Mouse (Mus musculus) hindbrain, embryonic 13.5 days (tissue): Measurements from ENCODE around the gene Trp53tg5. TPM values are rescaled to one million over a fixed set of nuclear protein-coding genes. Genes with fewer than 3 reads are reported as not detected.

ENCODE experiments used
- ATAC-seq: fragments of 200-750 bp; cut with Nextera tagmentation; 2 replicates; pipeline ENCODE4 v1.8.0; 2017; ENCODE audit warnings: moderate TSS enrichment; ENCODE audit not compliant: low FRiP score
- H3K27ac ChIP-seq: fragments of 300-500 bp; sonication (generic); 2 replicates; pipeline ENCODE4 v1.5.1; 2015; ENCODE audit warnings: inconsistent platforms, mild to moderate bottlenecking, moderate library complexity
- H3K27me3 ChIP-seq: fragments of 300-500 bp; sonication (generic); 2 replicates; pipeline ENCODE4 v1.6.1; 2015; ENCODE audit warnings: mild to moderate bottlenecking, inconsistent platforms
- H3K36me3 ChIP-seq: fragments of 300-500 bp; sonication (generic); 2 replicates; pipeline ENCODE4 v1.6.1; 2015; ENCODE audit warnings: mild to moderate bottlenecking, inconsistent platforms
- H3K4me1 ChIP-seq: fragments of 300-500 bp; sonication (generic); replicated peaks from 2 replicates; pipeline ENCODE4 v1.6.1; 2015; ENCODE audit warnings: inconsistent platforms
- H3K4me2 ChIP-seq: fragments of 300-500 bp; sonication (generic); 2 replicates; pipeline ENCODE4 v1.6.1; 2015; ENCODE audit warnings: inconsistent platforms, mild to moderate bottlenecking, moderate library complexity
- H3K4me3 ChIP-seq: fragments of 300-500 bp; sonication (generic); 2 replicates; pipeline ENCODE4 v1.5.1; 2015; ENCODE audit warnings: mild to moderate bottlenecking, inconsistent platforms
- H3K9ac ChIP-seq: fragments of 300-500 bp; sonication (generic); 2 replicates; pipeline ENCODE4 v1.6.1; 2015; ENCODE audit warnings: mild to moderate bottlenecking, inconsistent platforms
- H3K9me3 ChIP-seq: fragments of 300-500 bp; sonication (generic); 2 replicates; pipeline ENCODE4 v1.6.1; 2016; ENCODE audit warnings: inconsistent platforms
- WGBS: fragments of 180-500 bp; shearing (Covaris S2); methylation state at CpG from one replicate; pipeline ENCODE4 v1.1.7; 2015; 5-methylcytosine and 5-hydroxymethylcytosine counted together
- polyA plus RNA-seq: library from polyadenylated mRNA; unstranded; fragments of >200 nt; fragmentation: Nextera tagmentation; extraction: Ambion mirVana; gene quantifications from 2 replicates; pipeline ENCODE4 v1.2.1, GENCODE M21; 2015

Trp53tg5 gene
- polyA plus RNA-seq, 1 experiment from 2014 or later = 0.18 TPM

DNA sequence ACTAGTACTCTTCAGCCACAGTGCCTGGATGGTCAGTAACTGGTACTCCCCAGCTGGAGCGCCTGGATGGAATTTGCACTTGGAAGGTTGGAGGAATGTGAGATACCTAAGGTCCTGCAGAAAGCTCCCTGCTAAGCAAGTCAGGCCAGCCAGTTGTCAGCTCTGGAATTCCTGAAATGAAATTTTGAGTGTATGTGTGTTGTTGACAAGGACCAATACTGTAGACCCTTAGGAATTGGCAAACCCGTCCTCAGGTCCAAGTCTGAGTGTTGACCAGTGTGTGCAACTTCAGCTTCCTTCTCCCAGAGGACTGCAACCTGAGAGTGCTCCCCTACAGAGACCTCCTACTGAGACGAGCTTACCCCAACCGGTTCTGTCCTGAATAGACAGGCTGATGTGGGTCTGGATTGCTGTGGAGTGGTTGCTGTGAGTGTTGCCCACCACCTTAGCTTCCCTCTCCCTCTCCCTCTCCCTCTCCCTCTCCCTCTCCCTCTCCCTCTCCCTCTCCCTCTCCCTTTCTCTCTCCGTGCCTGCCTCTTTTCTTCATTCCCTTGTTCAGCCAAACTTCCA is 37.2 kb upstream of the Trp53tg5 start:
- H3K4me2 ChIP-seq = no peak overlapping the region
- WGBS = 53% methylated on average over 5 of the region's 5 CpGs
- H3K9ac ChIP-seq = no peak overlapping the region
- H3K4me1 ChIP-seq = no peaks in the 10 kb centered on the region
- no peak overlapping the region for H3K27ac ChIP-seq
- no peaks in the 10 kb centered on the region for H3K9me3 ChIP-seq
- ATAC-seq = no peak
- no peak overlapping the region for H3K4me3 ChIP-seq
- no peaks in the 10 kb centered on the region for H3K27me3 ChIP-seq
- peaks cover 25% of the 10 kb centered on the region for H3K36me3 ChIP-seq

DNA sequence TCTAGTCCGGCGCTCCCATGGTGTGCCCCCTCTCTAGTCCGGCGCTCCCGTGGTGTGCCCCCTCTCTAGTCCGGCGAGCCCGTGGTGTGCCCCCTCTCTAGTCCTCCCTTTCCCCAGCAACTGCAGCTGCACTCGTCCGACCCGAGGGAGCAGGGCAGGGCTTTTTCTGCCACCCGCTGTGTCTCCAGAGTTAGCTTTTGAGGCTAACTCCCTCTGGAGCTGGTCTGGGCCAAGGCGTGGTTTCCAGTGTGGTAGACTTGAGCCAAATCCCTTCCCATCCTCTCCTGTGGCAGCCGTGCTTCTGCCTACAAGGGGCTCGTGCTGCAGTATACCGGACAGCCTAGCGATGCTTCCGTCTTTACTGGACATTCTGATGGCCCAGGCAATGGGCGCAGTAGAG is 34.3 kb upstream of the Trp53tg5 start:
- Histone ChIP-seq H3K4me1 (no peaks in the 10 kb centered on the region), H3K36me3 (peaks cover 53% of the 10 kb centered on the region), H3K4me2 (no peak overlapping the region), H3K27ac (no peak overlapping the region), H3K4me3 (no peak overlapping the region), H3K27me3 (no peaks in the 10 kb centered on the region), H3K9me3 (peaks cover 12% of the 10 kb centered on the region; the same call in 1 of the 2 replicates), H3K9ac (no peak overlapping the region)
- ATAC-seq = no peak
- 87% methylated on average over 19 of the region's 19 CpGs for WGBS

DNA sequence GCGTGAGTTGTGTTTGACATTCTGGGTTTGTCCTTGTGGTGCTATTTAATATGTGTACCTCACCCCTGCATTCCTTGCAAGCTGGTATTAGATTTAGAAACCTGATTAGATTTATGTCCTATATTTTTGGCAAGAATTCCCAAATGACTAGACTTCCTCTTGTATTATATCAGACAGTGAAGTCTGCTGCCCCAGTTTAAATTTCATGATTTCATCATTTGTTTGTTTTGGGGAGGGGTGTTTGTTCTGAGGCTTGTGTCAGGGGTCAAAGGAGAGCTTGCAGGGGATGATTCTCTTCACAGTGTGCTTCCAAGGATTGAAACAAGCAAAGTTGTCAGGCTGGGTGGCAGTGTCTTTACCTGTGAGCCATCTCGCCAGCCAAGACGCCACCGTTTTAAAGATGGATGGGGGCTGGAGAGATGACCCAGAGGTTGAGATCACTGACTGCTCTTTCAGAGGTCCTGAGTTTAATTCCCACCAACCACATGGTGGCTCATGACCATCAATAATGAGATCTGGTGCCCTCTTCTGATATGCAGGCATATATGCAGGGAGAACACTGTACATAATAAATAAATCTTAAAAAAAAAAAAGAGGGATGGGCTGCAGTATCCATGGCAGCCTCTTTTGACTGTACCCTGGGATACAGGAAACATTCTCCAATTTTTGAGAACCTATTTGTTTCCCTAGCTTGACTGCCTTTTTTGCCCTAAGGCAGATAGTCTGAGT is 32.3 kb upstream of the Trp53tg5 start:
- Histone ChIP-seq H3K36me3 (peaks cover 73% of the 10 kb centered on the region), H3K9me3 (peaks cover 12% of the 10 kb centered on the region; the same call in 1 of the 2 replicates), H3K27me3 (no peaks in the 10 kb centered on the region), H3K27ac (no peak overlapping the region), H3K4me1 (no peaks in the 10 kb centered on the region), H3K4me2 (no peak overlapping the region), H3K4me3 (no peak overlapping the region), H3K9ac (no peak overlapping the region)
- ATAC-seq = no peak
- WGBS = 96% methylated on average over 4 of the region's 4 CpGs

DNA sequence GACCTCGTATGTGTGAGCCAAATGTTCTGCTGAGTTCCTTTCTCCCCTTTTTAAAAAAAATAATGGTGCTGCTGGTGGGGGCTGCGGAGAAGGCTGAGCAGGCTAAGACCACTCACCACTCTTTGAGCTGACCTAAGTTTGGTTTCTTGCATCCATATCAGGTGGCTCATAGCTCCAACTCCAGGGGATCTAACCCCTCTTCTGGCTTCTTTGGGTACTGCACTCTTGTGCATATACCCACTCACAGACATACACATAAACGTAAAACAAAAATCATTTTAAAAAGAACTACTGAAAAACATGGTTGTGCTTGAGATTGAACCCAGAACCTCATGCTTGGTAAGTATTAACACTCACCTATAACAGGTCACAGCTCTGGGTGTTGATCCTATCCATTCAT is 31.4 kb upstream of the Trp53tg5 start:
- H3K27me3 ChIP-seq = no peaks in the 10 kb centered on the region
- WGBS = 96% methylated on average over 3 of the region's 3 CpGs
- H3K4me1 ChIP-seq = no peaks in the 10 kb centered on the region
- no peak overlapping the region for H3K4me2 ChIP-seq
- no peak for ATAC-seq
- H3K9me3 ChIP-seq = peaks cover 12% of the 10 kb centered on the region; the same call in 1 of the 2 replicates
- no peak overlapping the region for H3K9ac ChIP-seq
- H3K27ac ChIP-seq = no peak overlapping the region
- peaks cover 82% of the 10 kb centered on the region for H3K36me3 ChIP-seq
- H3K4me3 ChIP-seq = no peak overlapping the region

DNA sequence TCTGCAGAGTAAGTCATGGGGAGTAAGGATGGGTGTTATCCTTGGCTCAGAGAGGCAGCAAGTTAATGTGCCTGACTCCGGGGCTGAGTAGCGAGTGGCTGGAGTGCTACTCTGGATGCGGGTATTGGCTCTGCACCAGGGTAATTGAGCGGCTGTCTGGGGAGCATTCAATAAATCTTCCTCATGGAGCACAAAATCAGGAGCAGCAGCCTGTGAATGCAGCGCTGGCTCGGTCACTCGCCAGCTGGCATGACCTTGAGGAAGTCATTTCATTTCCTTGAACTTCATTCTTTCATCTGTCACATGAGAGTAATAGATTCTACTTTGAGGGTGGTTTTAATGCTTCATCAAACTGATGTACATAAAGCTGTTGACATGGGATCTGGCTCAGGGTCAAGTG is 27.0 kb upstream of the Trp53tg5 start:
- H3K27ac ChIP-seq = no peak overlapping the region
- WGBS = 85% methylated on average over 7 of the region's 7 CpGs
- H3K27me3 ChIP-seq = no peaks in the 10 kb centered on the region
- H3K9me3 ChIP-seq = peaks cover 12% of the 10 kb centered on the region; the same call in 1 of the 2 replicates
- H3K4me2 ChIP-seq = no peak overlapping the region
- H3K4me1 ChIP-seq = peaks cover 19% of the 10 kb centered on the region
- ATAC-seq = no peak
- no peak overlapping the region for H3K9ac ChIP-seq
- peaks cover 63% of the 10 kb centered on the region for H3K36me3 ChIP-seq
- H3K4me3 ChIP-seq = no peak overlapping the region

DNA sequence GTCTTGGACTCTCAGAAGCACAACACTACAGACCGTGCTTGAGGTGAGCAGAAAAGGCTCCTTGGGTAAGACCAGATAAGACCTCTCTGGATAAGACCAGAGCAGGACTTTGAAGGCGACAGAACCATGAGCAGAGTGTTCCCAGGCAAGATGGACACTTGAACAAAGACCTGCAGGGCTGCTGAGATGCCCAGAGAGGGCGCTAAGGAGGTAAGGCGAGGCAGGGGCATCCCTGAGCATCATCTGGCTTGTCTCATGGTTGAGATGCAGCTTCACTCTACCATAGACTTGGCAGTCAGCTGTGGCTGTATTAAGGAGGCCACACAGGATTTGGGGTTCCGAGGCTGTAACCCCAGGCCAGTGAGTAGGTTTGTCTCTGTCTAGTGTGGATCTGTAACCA is 25.8 kb upstream of the Trp53tg5 start:
- H3K27ac ChIP-seq = no peak overlapping the region
- no peak for ATAC-seq
- no peaks in the 10 kb centered on the region for H3K27me3 ChIP-seq
- peaks cover 19% of the 10 kb centered on the region for H3K4me1 ChIP-seq
- peaks cover 51% of the 10 kb centered on the region for H3K36me3 ChIP-seq
- H3K4me2 ChIP-seq = no peak overlapping the region
- 76% methylated on average over 5 of the region's 5 CpGs for WGBS
- no peak overlapping the region for H3K9ac ChIP-seq
- H3K4me3 ChIP-seq = no peak overlapping the region
- H3K9me3 ChIP-seq = peaks cover 4% of the 10 kb centered on the region; the same call in 1 of the 2 replicates

DNA sequence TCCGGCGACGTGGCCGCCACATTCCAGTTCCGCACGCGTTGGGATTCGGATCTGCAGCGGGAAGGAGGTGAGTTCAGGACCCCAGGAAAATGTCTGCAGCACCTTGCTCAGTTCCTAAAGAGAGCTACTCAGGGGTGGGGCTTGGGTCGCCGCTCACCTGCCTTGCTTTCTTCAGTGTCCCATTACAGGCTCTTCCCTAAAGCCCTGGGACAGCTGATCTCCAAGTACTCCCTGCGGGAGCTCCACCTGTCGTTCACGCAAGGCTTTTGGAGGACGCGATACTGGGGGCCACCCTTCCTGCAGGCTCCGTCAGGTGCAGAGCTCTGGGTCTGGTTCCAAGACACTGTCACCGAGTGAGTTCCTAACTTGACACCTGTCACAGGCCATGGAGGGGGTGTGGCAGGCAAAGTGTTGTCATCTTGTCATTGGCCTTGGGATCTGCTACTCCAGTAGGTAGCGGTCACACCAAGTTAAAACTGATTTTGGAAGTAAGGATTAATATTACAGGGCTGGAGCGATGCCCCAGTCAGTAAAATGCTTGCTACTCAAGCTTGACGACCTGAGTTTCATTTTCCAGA is 24.3 kb upstream of the Trp53tg5 start:
- H3K9me3 ChIP-seq = no peaks in the 10 kb centered on the region
- peak overlapping the region; percentile 81 for H3K9ac ChIP-seq
- no peak overlapping the region for H3K27ac ChIP-seq
- peak; percentile 67 for ATAC-seq
- peak overlapping the region; percentile 87 for H3K4me3 ChIP-seq
- H3K4me1 ChIP-seq = peaks cover 19% of the 10 kb centered on the region
- 6% methylated on average over 21 of the region's 21 CpGs for WGBS
- no peaks in the 10 kb centered on the region for H3K27me3 ChIP-seq
- H3K36me3 ChIP-seq = peaks cover 36% of the 10 kb centered on the region
- H3K4me2 ChIP-seq = peak overlapping the region; percentile 99

DNA sequence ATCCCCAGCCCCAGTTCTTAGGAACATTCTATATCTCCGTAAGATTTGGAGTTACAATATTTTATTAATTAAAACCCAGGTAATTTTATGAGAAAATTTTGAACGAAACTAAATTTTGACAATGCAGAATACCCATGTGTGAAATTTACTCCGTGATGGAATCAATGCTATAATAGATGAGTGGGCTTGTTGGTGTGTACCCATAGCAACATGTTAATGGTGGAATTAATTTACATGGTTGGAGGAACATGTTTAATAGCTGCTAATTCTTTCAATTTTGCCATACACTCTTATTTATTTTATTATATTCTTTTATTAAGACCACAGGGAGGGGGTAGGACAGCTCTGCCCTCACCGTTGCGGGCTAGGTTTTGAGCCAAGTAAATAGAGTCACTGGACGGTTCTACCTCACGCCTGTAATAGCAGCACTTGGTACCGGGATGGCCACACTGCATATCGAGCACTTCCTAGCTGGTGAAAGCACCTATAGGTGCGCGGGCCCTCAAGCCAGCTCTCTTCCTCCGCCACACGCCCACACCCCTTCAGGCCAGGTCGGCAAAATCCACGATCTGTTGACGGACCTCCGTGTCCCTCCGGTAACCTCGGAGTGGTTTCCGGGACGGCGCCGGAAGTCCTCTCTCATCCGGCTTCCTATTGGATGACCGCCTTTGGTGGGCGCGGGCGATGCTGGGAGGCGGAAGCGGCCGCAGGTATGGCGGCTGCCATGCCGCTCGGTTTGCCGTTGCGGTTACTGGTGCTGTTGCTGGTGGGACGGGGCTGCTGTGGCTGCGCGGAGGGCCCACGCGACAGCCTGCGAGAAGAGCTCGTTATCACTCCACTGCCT is 23.5 kb upstream of the Trp53tg5 start, which contains the start of gene Pigt:
TSS of gene Pigt (plus strand) at position 674 of the 844 bp plus-strand sequence.
- WGBS = 4% methylated on average over 43 of the region's 43 CpGs
- H3K9ac ChIP-seq = peak within 1 kb of the TSS; percentile 81
- peak within 1 kb of the TSS; percentile 78 for H3K27ac ChIP-seq
- H3K27me3 ChIP-seq = no peaks in the 10 kb centered on the region
- H3K9me3 ChIP-seq = no peaks in the 10 kb centered on the region
- peaks cover 19% of the 10 kb centered on the region for H3K4me1 ChIP-seq
- H3K4me2 ChIP-seq = peak within 1 kb of the TSS; percentile 99
- ATAC-seq = peak; percentile 96
- H3K36me3 ChIP-seq = peaks cover 29% of the 10 kb centered on the region
- peak within 1 kb of the TSS; percentile 87 for H3K4me3 ChIP-seq

DNA sequence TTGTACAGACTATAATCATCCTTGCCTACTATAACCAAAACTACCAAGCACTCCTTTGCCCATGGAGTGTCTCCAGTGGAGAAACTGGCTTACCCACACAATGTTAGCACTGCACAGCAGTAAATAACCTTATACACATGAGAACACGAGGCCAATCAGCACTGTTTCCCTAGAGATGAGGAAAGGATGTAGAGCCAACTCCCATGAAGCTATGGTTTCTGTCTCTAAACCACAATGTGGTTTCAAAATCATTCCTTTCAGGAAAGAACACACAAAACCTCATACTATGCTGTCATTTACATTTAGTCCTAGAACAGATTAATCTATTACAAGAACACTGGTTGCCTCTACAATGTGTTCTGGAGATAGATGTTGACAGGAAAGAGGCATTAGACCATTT is 22.8 kb upstream of the Trp53tg5 start:
- Histone ChIP-seq H3K4me3 (peak overlapping the region; percentile 87; the same call in 1 of the 2 replicates), H3K4me1 (peaks cover 19% of the 10 kb centered on the region), H3K4me2 (peak overlapping the region; percentile 99), H3K27ac (no peak overlapping the region), H3K9ac (no peak overlapping the region), H3K9me3 (no peaks in the 10 kb centered on the region), H3K36me3 (peaks cover 22% of the 10 kb centered on the region), H3K27me3 (no peaks in the 10 kb centered on the region)
- no peak for ATAC-seq
- 71% methylated on average over 1 of the region's 1 CpGs for WGBS

DNA sequence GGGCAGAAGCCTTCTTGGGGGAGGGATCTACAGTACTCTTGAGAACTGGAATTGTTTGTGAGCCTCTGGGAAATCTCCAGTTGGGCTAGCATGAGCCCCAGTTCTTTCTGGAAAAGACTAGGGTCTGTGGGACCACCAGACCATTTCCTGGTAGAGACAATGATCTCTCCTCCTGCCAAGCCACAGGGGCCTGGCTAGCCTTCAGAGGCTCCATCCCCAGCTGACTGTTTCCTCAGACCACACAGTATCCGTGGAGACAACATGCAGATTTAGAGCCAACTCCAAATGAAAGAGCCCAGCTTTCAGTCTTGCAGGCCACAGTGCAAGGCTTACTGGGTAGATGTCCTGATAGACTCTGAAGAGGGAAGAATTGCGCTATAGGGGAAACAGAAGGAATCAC is 20.6 kb upstream of the Trp53tg5 start:
- Histone ChIP-seq H3K4me3 (no peak overlapping the region), H3K4me2 (no peak overlapping the region), H3K36me3 (peaks cover 17% of the 10 kb centered on the region), H3K9ac (no peak overlapping the region), H3K27me3 (no peaks in the 10 kb centered on the region), H3K4me1 (peaks cover 19% of the 10 kb centered on the region), H3K27ac (no peak overlapping the region), H3K9me3 (no peaks in the 10 kb centered on the region)
- no peak for ATAC-seq
- WGBS = 48% methylated on average over 2 of the region's 2 CpGs

DNA sequence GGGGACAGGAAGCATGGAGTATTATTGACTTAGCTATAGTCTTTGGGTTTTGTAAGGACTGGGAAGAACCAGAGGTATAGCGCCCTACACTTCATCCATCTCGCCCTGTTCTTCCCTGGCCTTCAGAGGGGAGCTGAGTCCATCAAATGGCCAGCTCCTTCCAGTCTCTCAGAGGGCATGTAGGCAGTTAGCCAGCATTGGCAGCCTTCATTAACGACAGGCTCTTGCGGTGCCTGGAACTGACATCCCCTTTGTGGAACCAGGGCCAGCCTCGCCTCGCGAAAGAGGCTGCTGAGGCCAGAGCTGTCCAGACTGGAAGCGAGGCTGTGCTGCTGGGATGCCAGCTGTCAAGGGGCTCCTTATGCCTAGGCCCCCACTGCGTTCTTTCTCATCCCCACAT is 14.3 kb upstream of the Trp53tg5 start:
- Histone ChIP-seq H3K36me3 (peaks cover 15% of the 10 kb centered on the region), H3K9ac (no peak overlapping the region), H3K27me3 (peaks cover 47% of the 10 kb centered on the region), H3K27ac (no peak overlapping the region), H3K4me1 (peaks cover 16% of the 10 kb centered on the region), H3K9me3 (no peaks in the 10 kb centered on the region), H3K4me2 (no peak overlapping the region), H3K4me3 (no peak overlapping the region)
- ATAC-seq = no peak
- WGBS = 61% methylated on average over 9 of the region's 9 CpGs

DNA sequence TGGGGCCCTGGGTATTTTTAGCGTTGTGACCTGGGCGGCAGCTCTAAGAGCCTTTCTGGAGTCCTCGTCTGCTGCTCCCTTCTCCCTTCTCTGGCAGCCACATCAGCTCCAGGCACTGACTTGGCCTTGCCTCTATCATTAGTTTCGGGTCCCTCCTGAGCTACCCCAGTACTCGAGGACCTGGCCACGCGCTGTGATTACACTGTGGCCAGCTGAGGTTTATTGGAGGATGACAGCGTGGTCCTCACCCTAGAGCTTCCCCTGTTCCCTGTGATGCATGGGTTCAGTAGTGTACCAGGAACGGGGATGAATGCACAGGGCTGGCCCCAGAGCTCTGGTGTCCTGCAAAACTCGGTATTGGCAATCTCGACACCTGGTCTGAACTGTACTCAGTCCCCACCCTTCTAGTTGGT is 13.6 kb upstream of the Trp53tg5 start:
- H3K4me3 ChIP-seq = peak overlapping the region; percentile 77
- peaks cover 15% of the 10 kb centered on the region for H3K36me3 ChIP-seq
- H3K4me1 ChIP-seq = peaks cover 16% of the 10 kb centered on the region
- peak overlapping the region; percentile 100 for H3K4me2 ChIP-seq
- no peaks in the 10 kb centered on the region for H3K9me3 ChIP-seq
- peak; percentile 10; the same call in 1 of the 2 replicates for ATAC-seq
- peaks cover 47% of the 10 kb centered on the region for H3K27me3 ChIP-seq
- 9% methylated on average over 11 of the region's 11 CpGs for WGBS
- H3K9ac ChIP-seq = peak overlapping the region; percentile 79
- no peak overlapping the region for H3K27ac ChIP-seq
